Mouse (Mus musculus) layer of hippocampus, adult 11-12 months (tissue): ENCODE measurements at regions not wholly inside any gene's neighbourhood (a gene's known extent, or its start where the extent isn't known, plus 50 kb on each side); places are given as distances from the start of the nearest gene placed in this dataset.

ENCODE experiments used
- DNase-seq: peaks from one replicate; pipeline ENCODE4 v3.0.0; 2022; ENCODE audit warnings: low spot score

DNA sequence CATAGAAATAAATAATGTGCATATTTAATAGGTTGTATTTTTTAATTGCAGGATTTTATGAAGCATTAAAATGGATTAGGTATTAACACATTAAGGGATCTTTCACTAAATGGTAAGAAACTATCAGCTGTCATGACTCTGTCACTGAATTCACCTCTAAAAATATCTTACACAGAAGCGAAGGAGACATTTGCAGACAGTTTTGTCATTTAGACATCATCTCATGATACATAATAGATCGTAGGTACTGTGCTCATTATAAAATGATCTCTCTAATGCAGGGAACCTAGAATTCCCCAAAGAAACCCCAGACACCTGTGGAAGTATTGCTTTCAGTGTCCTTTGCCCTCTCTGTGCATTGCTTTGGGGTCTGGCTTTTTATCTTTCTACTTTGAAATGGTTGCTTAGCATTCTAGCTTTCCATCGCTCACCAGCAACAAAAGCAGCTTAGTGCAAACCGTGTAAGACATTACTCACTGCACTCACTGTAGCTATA is 1270.5 kb downstream of the Olfm4 start:
- DNase-seq = no peak

- DNase-seq = no peak
Observed at GRCm38 (mm10) chr14:81255423-81255822, 1271.5 kb downstream of the Olfm4 start.

DNA sequence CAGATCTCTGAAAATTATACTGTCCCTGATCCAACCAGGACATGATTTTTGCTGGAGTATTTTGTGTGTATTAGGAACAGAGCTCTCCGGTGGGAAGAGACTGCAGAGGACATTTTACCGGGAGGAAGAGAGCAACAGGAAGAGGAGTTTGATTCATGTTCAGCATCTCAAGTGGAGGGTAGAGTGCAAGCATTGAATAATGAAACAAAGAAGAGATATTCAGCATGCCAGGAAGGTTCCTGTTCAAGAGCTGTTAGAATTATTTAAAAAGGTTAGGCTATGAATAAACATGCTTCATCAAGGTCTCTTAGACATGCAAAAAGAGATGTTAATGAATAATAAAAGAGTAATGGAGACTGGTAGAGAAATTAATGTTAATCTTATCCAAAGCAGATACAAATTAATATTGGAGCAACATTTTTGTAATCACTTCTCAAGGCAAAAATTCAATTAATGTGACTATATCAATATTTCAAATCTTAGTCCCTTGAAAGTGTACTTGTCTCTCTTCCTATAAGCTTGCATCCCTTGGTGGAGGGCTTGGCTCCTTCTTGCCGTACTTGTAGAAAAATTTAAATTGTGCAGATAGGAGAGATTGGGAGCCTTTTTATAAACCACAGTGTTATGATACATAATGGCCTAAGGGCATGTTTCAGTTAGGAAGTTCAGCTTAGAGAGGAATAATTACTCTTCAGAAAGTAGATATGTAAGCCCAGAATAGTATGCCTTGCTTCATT is 1283.9 kb downstream of the Olfm4 start:
- DNase-seq = no peak

DNA sequence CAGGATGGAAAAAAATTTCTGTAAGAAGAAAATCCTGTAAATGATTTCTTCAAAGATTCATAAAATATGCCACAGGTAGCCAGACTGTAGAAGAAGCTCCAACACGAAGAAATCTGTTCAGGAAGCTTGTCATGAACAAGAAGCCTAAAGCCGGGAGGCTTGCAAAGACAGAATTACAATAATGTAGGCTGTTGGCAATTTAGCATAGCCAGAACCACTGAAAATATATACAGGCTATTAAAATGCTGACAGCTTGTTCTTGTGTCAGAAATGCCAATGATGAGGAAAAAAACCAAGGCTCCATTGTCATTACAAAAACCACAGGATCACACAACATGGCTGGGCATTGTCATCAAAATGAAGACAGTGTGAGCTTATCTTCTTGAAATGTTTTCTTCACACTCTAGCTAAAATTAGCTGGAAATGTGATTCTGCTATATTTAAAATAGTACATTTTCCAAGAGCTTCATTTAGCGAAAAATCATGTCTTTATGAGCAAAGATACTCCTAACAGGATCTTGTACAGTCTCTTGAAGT is 1303.7 kb downstream of the Olfm4 start:
- DNase-seq = no peak

- no peak for DNase-seq
Observed at GRCm38 (mm10) chr14:81307160-81307559, 1323.3 kb downstream of the Olfm4 start.

GRCm38 (mm10) chr14:81341058-81341457 is 1357.2 kb downstream of the Olfm4 start:
- DNase-seq = no peak

GRCm38 (mm10) chr14:81387566-81387965 is 1403.7 kb downstream of the Olfm4 start:
- DNase-seq = peak; percentile 20
